Mouse (Mus musculus) liver, embryonic 12.5 days (tissue): ENCODE results near the gene Smpd3. TPM values are rescaled to one million over a fixed set of nuclear protein-coding genes. Genes with fewer than 3 reads are reported as not detected.

Source experiments
- ATAC-seq: fragments of 200-750 bp; cut with Nextera tagmentation; 2 replicates; pipeline ENCODE4 v1.8.0; 2017; ENCODE audit warnings: moderate number of reproducible peaks, mild to moderate bottlenecking, moderate library complexity
- H3K27ac ChIP-seq: fragments of 300-500 bp; sonication (generic); 2 replicates; pipeline ENCODE4 v1.5.1; 2016; ENCODE audit warnings: mild to moderate bottlenecking
- H3K27me3 ChIP-seq: fragments of 300-500 bp; sonication (generic); replicated peaks from 2 replicates; pipeline ENCODE4 v1.6.1; 2016; ENCODE audit warnings: mild to moderate bottlenecking, moderate library complexity
- H3K36me3 ChIP-seq: fragments of 300-500 bp; sonication (generic); 2 replicates; pipeline ENCODE4 v1.6.1; 2016; ENCODE audit warnings: mild to moderate bottlenecking, moderate library complexity
- H3K4me1 ChIP-seq: fragments of 300-500 bp; sonication (generic); 2 replicates; pipeline ENCODE4 v1.6.1; 2016
- H3K4me2 ChIP-seq: fragments of 300-500 bp; sonication (generic); 2 replicates; pipeline ENCODE4 v1.6.1; 2016; ENCODE audit warnings: mild to moderate bottlenecking, moderate library complexity
- H3K4me3 ChIP-seq: fragments of 300-500 bp; sonication (generic); 2 replicates; pipeline ENCODE4 v1.5.1; 2016; ENCODE audit warnings: mild to moderate bottlenecking, moderate library complexity
- H3K9ac ChIP-seq: fragments of 300-500 bp; sonication (generic); 2 replicates; pipeline ENCODE4 v1.6.1; 2016; ENCODE audit warnings: mild to moderate bottlenecking, moderate library complexity
- H3K9me3 ChIP-seq: fragments of 300-500 bp; sonication (generic); replicated peaks from 2 replicates; pipeline ENCODE4 v1.6.1; 2016; ENCODE audit warnings: mild to moderate bottlenecking, moderate library complexity
- WGBS: fragments of 180-500 bp; shearing (Covaris S2); methylation state at CpG from one replicate; pipeline ENCODE4 v1.1.7; 2016; ENCODE audit not compliant: insufficient replicate concordance; 5-methylcytosine and 5-hydroxymethylcytosine counted together
- polyA plus RNA-seq: library from polyadenylated mRNA; unstranded; fragments of >200 nt; fragmentation: Nextera tagmentation; extraction: Ambion mirVana; gene quantifications from 2 replicates; pipeline ENCODE4 v1.2.1, GENCODE M21; 2016

Gene Smpd3
- polyA plus RNA-seq, 1 experiment from 2014 or later = 0.92 TPM

DNA sequence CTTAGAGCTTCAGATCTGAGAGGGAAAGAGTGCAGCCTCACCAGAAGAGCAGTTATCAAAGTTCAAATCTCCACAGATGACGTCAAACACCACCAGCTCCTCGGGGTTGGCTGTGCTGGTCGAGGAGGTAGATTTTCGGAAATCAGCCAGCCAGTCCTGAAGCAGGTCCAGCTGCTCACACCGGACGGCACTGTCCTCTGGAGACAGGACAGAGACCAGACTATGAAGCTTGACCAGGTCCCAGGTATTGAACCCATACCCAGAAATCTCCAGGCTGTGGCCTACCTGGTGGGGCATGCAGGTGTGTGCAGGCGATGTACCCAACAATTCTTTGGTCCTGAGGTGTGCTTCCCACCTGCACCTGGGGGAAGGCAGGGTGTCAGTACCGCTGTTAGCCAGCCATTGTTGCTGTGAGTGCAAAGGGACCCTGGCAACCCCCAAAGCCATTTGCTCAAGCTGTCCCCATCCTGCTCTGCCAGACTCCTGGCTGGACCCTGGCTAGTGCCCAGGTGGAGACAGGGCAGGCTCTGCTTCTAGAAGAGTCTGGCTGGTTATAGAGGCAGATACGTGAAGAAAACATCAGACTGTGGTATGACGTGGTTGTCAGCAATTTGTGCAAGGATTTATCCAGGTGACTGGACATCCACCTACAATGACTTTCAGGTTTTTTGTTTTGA, 78.1 kb downstream of the Smpd3 start:
- H3K4me1 ChIP-seq = peaks cover 5% of the 10 kb centered on the region; the same call in 1 of the 2 replicates
- H3K4me3 ChIP-seq = no peak overlapping the region
- H3K36me3 ChIP-seq = peaks cover 30% of the 10 kb centered on the region; the same call in 1 of the 2 replicates
- ATAC-seq = no peak
- H3K27me3 ChIP-seq = no peaks in the 10 kb centered on the region
- no peak overlapping the region for H3K9ac ChIP-seq
- no peaks in the 10 kb centered on the region for H3K9me3 ChIP-seq
- no peak overlapping the region for H3K4me2 ChIP-seq
- 77% methylated on average over 10 of the region's 10 CpGs for WGBS
- no peak overlapping the region for H3K27ac ChIP-seq

- Histone ChIP-seq H3K36me3 (peaks cover 44% of the 10 kb centered on the region), H3K4me1 (peaks cover 5% of the 10 kb centered on the region; the same call in 1 of the 2 replicates), H3K4me3 (no peak overlapping the region), H3K27ac (no peak overlapping the region), H3K9ac (no peak overlapping the region), H3K9me3 (no peaks in the 10 kb centered on the region), H3K27me3 (no peaks in the 10 kb centered on the region), H3K4me2 (no peak overlapping the region)
- ATAC-seq = no peak
- WGBS = 41% methylated on average over 1 of the region's 1 CpGs
Observed at GRCm38 (mm10) chr8:106258169-106258568, 79.6 kb downstream of the Smpd3 start.

- WGBS = 66% methylated on average over 4 of the region's 4 CpGs
Observed at GRCm38 (mm10) chr8:106250186-106250585, 87.6 kb downstream of the Smpd3 start.

DNA sequence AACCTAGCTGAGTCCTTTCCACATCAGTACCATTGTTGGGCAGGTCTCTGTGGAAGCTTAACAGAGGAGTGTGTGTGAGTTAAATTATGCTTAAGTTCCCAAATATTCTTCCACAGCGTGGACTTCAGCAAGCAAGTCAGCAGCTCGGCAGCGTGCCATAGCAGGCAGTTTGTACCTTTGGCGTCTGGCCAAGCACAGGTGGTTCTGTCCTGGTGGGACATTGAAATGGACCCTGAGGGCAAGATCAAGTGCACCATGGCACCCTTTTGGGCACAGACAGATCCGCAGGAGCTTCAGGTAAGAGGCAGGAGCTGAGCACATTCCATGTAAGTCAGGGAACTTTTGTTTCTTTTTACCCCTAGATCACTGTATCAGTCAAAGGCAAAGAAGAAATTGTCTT, 100.7 kb downstream of the Smpd3 start:
- 87% methylated on average over 5 of the region's 5 CpGs for WGBS
- Histone ChIP-seq H3K4me3 (no peak overlapping the region), H3K9ac (no peak overlapping the region), H3K4me2 (no peak overlapping the region), H3K27me3 (no peaks in the 10 kb centered on the region), H3K9me3 (no peaks in the 10 kb centered on the region), H3K4me1 (no peaks in the 10 kb centered on the region), H3K27ac (no peak overlapping the region), H3K36me3 (peaks cover 93% of the 10 kb centered on the region)
- no peak for ATAC-seq

More at GRCm38 (mm10) chr8:106250186-106250585, 87.6 kb downstream of the Smpd3 start:
- ATAC-seq = no peak
- Histone ChIP-seq H3K4me2 (no peak overlapping the region), H3K36me3 (peaks cover 91% of the 10 kb centered on the region), H3K27me3 (no peaks in the 10 kb centered on the region), H3K9ac (no peak overlapping the region), H3K9me3 (no peaks in the 10 kb centered on the region), H3K4me1 (no peaks in the 10 kb centered on the region), H3K4me3 (no peak overlapping the region), H3K27ac (no peak overlapping the region)

DNA sequence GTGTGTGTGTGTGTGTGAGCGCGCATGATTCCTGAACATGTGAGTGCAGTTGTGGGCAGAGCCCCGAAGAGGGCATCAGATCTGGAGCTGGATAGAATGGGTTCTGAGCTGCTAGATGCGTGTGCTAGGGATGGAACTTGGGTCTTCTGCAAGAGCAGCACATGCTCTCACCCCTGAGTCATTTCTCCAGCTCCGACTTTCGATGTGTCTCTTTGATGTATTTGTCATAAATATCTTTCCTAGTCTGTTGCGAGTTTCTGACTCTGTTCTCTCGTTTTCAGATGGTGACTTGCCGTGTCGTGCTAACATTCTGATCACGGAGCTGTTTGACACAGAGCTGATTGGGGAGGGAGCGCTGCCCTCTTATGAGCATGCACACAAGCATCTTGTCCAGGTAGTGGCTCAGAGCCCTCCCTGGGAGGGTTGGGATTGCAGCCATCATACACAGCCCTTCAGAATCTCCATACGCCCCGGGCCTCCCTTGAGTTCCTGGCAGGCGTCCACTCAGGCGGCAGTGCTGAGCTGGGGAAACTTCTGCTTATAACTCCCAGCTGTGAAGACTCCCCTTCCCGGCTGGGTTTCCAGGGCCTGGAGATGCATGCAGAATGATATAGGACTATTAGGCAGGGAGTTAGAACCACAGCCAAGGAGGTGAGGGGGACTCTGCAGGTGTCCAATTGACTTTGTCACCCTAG, 103.1 kb downstream of the Smpd3 start:
- Histone ChIP-seq H3K36me3 (peaks cover 90% of the 10 kb centered on the region), H3K9ac (no peak overlapping the region), H3K4me2 (no peak overlapping the region), H3K4me3 (no peak overlapping the region), H3K9me3 (no peaks in the 10 kb centered on the region), H3K27me3 (no peaks in the 10 kb centered on the region), H3K4me1 (no peaks in the 10 kb centered on the region), H3K27ac (no peak overlapping the region)
- 88% methylated on average over 17 of the region's 17 CpGs for WGBS
- no peak for ATAC-seq

DNA sequence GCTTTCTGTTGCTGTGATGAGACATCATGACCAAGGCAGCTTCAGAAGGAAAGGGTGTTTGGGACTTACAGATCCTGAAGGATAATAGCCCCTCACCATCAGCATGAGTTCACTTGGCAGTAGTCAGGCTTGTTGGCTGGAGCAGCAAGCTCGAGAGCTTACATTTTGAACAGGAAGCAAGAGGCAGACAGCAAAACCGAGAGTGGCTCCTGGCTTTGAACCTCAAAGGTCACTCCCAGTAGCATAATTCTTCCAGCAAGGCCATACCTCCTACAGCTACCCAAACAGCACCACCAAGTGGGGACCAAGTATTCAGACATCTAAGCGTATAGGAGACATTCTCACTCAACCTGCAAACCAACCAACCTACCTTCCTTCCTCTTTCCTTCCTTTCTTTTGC, 105.0 kb downstream of the Smpd3 start:
- no peak for ATAC-seq
- Histone ChIP-seq H3K27me3 (no peaks in the 10 kb centered on the region), H3K4me2 (no peak overlapping the region), H3K4me1 (no peaks in the 10 kb centered on the region), H3K36me3 (peaks cover 89% of the 10 kb centered on the region), H3K9ac (no peak overlapping the region), H3K27ac (no peak overlapping the region), H3K9me3 (no peaks in the 10 kb centered on the region), H3K4me3 (no peak overlapping the region)
- 84% methylated on average over 3 of the region's 3 CpGs for WGBS

DNA sequence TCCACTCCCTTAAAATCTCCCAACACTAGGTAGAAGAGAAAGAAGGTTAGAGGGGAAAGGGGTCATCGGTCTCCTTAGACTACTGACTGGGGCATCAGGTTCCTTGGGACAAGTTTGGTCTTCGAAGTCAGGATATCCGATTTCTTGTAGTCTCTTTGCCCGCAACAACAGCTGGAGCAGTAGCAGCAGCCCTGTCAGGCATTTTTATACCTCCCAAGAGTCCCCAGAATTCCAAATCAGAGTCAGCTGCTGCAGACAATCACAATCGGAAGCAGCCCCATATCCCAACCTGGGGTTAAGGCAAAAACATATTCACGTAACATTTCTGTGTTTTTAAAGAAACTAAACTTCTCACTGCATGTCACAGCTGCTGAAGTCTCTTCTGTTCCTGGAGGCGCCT, 106.3 kb downstream of the Smpd3 start:
- H3K9ac ChIP-seq = no peak overlapping the region
- WGBS = 81% methylated on average over 7 of the region's 7 CpGs
- no peaks in the 10 kb centered on the region for H3K27me3 ChIP-seq
- H3K4me3 ChIP-seq = no peak overlapping the region
- no peak overlapping the region for H3K4me2 ChIP-seq
- peaks cover 88% of the 10 kb centered on the region for H3K36me3 ChIP-seq
- ATAC-seq = no peak
- no peaks in the 10 kb centered on the region for H3K4me1 ChIP-seq
- no peak overlapping the region for H3K27ac ChIP-seq
- H3K9me3 ChIP-seq = no peaks in the 10 kb centered on the region

- Histone ChIP-seq H3K9ac (no peak overlapping the region), H3K27me3 (no peaks in the 10 kb centered on the region), H3K4me1 (no peaks in the 10 kb centered on the region), H3K36me3 (peaks cover 86% of the 10 kb centered on the region), H3K4me3 (no peak overlapping the region), H3K4me2 (no peak overlapping the region), H3K9me3 (no peaks in the 10 kb centered on the region), H3K27ac (no peak overlapping the region)
- ATAC-seq = no peak
- 48% methylated on average over 9 of the region's 9 CpGs for WGBS
Observed at GRCm38 (mm10) chr8:106226589-106226988, 111.2 kb downstream of the Smpd3 start.

DNA sequence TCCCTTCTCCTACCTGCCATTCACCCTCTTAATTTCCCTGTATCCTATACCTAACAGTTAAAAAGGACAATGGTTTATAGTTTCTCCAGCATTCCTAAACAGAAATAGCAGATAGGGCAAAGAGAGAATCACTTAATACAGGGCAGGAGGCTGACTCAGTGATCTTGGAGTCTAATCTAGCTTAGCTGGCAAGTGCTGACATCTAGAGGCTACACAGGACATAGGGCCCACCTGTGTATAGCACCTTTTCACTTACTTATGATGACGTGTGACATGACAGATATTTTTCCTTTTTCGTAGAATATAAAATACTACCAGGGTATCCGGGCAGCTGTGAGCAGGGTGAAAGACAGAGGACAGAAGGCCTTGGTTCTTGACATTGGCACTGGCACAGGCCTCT, 118.2 kb downstream of the Smpd3 start:
- no peak for ATAC-seq
- Histone ChIP-seq H3K9ac (no peak overlapping the region), H3K36me3 (peaks cover 95% of the 10 kb centered on the region), H3K4me2 (no peak overlapping the region), H3K27me3 (no peaks in the 10 kb centered on the region), H3K4me3 (no peak overlapping the region), H3K27ac (no peak overlapping the region), H3K9me3 (no peaks in the 10 kb centered on the region), H3K4me1 (0 out of 2 replicates have a peak, but pooled peaks cover 5% of the 10 kb centered on the region)
- WGBS = 81% methylated on average over 3 of the region's 3 CpGs

DNA sequence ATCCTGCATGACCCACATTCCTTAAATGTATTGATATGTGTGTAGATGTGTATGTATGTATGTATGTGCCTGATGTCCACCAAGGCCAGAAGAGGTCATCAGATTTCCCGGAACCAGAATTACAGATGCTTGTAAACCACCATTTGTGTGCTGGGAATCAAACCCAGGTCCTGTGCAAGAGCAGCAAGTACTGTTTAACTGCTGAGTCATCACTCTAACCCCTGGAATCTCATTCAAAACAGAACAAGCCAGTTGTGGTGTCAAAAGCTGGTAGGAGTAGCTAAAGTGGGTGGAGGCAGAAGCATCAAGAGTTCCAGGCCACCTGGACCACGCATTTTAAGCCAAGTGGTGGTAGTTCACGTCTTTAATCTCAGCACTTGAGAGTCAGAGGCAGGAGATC, 123.8 kb downstream of the Smpd3 start:
- Histone ChIP-seq H3K27me3 (no peaks in the 10 kb centered on the region), H3K4me3 (no peak overlapping the region), H3K4me2 (no peak overlapping the region), H3K27ac (no peak overlapping the region), H3K9me3 (no peaks in the 10 kb centered on the region), H3K9ac (no peak overlapping the region), H3K4me1 (peaks cover 20% of the 10 kb centered on the region), H3K36me3 (peaks cover 63% of the 10 kb centered on the region)
- WGBS = 83% methylated on average over 3 of the region's 3 CpGs
- ATAC-seq = no peak

- Histone ChIP-seq H3K27ac (peak overlapping the region; percentile 85), H3K9ac (peak overlapping the region; percentile 85), H3K4me2 (peak overlapping the region; percentile 85), H3K4me1 (peaks cover 27% of the 10 kb centered on the region), H3K4me3 (peak overlapping the region; percentile 72), H3K27me3 (no peaks in the 10 kb centered on the region), H3K9me3 (no peaks in the 10 kb centered on the region), H3K36me3 (peaks cover 63% of the 10 kb centered on the region)
- no peak for ATAC-seq
- WGBS = 4% methylated on average over 13 of the region's 13 CpGs
Observed at GRCm38 (mm10) chr8:106211421-106211820, 126.4 kb downstream of the Smpd3 start.

- Histone ChIP-seq H3K4me2 (peak within 1 kb of the TSS; percentile 85), H3K4me1 (peaks cover 27% of the 10 kb centered on the region), H3K9me3 (no peaks in the 10 kb centered on the region), H3K27ac (peak within 1 kb of the TSS; percentile 85), H3K36me3 (peaks cover 62% of the 10 kb centered on the region), H3K4me3 (peak within 1 kb of the TSS; percentile 72), H3K9ac (peak within 1 kb of the TSS; percentile 85), H3K27me3 (no peaks in the 10 kb centered on the region)
- 0% methylated on average over 52 of the region's 52 CpGs for WGBS
- peak; percentile 96 for ATAC-seq
Observed at GRCm38 (mm10) chr8:106210821-106211345, 126.9 kb downstream of the Smpd3 start, which contains the start of the genes Slc7a6os and Prmt7. Gene Slc7a6os (minus strand): TSS chr8:106210935. Gene Prmt7 (plus strand): TSS chr8:106210936.
